Mouse (Mus musculus): ENCODE data around the gene Vwce. TPM values are rescaled to one million over a fixed set of nuclear protein-coding genes. Genes with fewer than 3 reads are reported as not detected.
A peak's percentile ranks its signal among the peaks of the same experiment; 100 is the strongest.

Vwce gene
- polyA plus RNA-seq, 1 experiment, result 0.11 TPM

DNA sequence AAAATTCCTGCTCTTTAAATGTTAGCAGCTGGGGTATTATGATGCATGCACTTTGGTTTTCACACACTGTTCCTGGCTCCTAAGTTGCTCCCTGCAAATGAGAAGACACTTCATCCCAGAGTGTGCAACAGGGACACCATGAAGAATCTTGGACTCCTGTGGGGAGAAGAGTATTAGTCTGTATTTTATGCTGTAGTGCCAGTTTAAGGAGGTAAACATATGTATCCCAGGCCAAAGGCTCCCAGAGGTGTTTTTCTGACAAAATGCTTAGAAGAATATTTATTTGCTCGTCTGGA, 44.7 kb downstream of the Vwce start:
- Histone ChIP-seq H3K9me3 (ENCODE audit: control insufficient read depth, low read length) (no peaks in the 10 kb centered on the region), H3K4me1 (ENCODE audit: control insufficient read depth) (peaks cover 17% of the 10 kb centered on the region), H3K4me3 (replicated peaks) (no peak overlapping the region), H3K36me3 (ENCODE audit: control insufficient read depth) (no peaks in the 10 kb centered on the region), H3K27me3 (ENCODE audit: control insufficient read depth) (peaks cover 11% of the 10 kb centered on the region)
- TF ChIP-seq GATA1 (IDR thresholded peaks at IDR 0.05; ENCODE audit: low read length) (no peak), TAL1 (IDR thresholded peaks at IDR 0.05; ENCODE audit: low read length) (no peak)

DNA sequence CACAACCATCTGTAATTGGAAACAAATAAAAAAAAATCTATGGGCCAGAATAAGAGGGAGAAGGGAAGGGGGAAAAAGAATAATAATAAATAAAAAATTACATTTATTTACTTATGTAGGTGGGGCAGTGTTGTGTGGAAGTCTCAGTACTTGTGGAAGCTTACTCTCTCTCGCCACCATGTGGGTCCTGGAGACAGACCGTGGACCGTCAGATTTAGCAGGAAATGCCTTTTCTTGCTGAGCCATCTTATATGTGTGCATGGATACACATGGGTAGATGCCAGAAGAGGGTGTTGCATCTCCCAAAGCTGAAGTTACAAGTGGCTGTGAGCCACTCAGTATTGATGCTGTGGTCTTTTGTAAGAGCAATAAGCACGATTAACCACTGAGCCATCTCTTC, 47.6 kb downstream of the Vwce start:
- peaks cover 27% of the 10 kb centered on the region for H3K4me1 ChIP-seq (ENCODE audit: control insufficient read depth)
- no peaks in the 10 kb centered on the region for H3K9me3 ChIP-seq (ENCODE audit: control insufficient read depth, low read length)
- peaks cover 20% of the 10 kb centered on the region for H3K27me3 ChIP-seq (ENCODE audit: control insufficient read depth)
- no peaks in the 10 kb centered on the region for H3K36me3 ChIP-seq (ENCODE audit: control insufficient read depth)
- no peak for TF ChIP-seq TAL1 (IDR thresholded peaks at IDR 0.05; ENCODE audit: low read length)
- no peak for TF ChIP-seq GATA1 (IDR thresholded peaks at IDR 0.05; ENCODE audit: low read length)
- H3K4me3 ChIP-seq (replicated peaks), result no peak overlapping the region

DNA sequence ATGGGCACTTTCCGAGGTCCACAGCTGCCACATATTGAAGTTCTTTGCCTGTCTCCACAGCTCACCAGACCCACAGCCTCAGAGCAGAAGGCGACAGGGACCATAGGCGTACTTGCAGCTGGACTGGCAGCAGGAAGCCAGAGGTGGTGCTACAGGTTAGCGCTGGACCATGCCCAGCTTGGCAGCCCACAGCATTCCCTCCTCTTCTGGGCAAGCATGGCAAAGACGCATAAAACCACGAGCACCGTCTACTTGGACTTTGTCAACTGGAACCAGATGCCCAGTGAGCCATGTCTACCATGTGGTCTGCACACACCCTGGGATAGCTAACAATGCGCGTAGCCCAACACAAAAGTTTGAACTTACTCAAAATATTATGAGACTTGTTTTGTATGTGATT, 51.1 kb downstream of the Vwce start:
- Histone ChIP-seq H3K27me3 (ENCODE audit: control insufficient read depth) (peaks cover 20% of the 10 kb centered on the region), H3K36me3 (ENCODE audit: control insufficient read depth) (no peaks in the 10 kb centered on the region), H3K4me1 (ENCODE audit: control insufficient read depth) (peaks cover 42% of the 10 kb centered on the region), H3K9me3 (ENCODE audit: control insufficient read depth, low read length) (no peaks in the 10 kb centered on the region), H3K4me3 (replicated peaks) (no peak overlapping the region)
- TF ChIP-seq TAL1 (IDR thresholded peaks at IDR 0.05; ENCODE audit: low read length), result no peak
- TF ChIP-seq GATA1 (IDR thresholded peaks at IDR 0.05; ENCODE audit: low read length), result no peak

DNA sequence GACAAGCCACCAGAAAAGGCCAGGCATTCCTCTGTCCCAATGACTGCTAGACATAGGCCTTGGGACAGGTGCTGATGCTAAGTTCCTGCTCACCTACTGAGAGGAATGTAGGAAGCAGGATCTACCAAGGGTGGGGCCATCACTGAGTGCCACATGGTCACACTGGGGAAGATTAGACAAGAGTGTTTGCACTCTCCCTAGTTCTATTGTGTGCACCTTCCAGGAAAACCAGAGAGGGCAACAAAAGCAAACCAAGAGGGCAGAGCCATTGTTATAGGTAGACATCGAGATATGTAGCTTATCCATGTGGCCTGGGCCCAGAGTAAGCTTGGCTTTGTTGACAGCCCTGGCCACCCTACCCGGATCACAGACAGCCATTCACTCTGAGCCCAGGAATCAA, 51.7 kb downstream of the Vwce start:
- H3K36me3 ChIP-seq (ENCODE audit: control insufficient read depth), result no peaks in the 10 kb centered on the region
- peaks cover 48% of the 10 kb centered on the region for H3K4me1 ChIP-seq (ENCODE audit: control insufficient read depth)
- no peaks in the 10 kb centered on the region for H3K9me3 ChIP-seq (ENCODE audit: control insufficient read depth, low read length)
- no peak overlapping the region for H3K4me3 ChIP-seq (replicated peaks)
- TF ChIP-seq GATA1 (IDR thresholded peaks at IDR 0.05; ENCODE audit: low read length) (no peak), TAL1 (IDR thresholded peaks at IDR 0.05; ENCODE audit: low read length) (no peak)
- peaks cover 18% of the 10 kb centered on the region for H3K27me3 ChIP-seq (ENCODE audit: control insufficient read depth)

DNA sequence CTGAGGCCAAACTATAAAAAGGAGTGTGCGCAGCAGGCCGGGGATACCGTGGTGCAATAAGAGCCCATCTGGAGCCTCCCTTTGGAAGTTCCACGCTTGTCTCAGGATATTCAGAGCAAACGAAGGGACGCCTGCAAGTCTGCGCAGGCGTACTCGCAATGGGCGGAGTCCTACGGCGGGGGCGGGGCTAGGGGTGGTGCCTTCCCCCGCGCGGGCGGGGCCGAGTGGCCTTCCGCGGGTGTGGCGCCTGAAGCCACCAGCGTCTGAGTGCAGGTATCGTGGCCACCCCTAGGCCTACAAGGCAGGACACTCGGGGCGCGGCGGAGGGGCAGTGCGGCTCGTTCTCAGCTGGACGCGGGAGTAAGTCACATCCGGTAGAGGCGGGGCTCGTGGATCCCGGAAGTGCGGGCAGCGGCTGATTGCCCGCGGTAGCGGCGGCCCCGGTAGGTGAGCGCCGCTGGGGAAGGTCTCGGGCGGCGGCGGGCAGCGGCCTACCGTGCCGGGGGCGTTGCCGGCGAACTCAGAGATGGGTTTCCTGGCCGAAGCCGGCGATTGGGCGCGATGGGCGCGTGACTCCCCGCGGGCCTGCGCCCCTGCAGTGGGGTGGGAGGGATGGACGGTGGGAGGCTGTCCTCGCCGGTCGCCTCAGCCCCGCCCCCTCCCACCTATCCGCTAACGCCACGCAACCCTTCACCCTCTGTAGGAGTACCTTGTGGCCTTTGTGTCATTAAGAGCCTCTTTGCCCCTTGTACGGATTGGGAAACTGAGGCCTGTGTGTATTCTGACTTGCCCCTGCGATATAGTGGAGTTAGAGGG, 54.7 kb downstream of the Vwce start, which contains the start of gene Vps37c:
Vps37c (plus strand) TSS at position 199 of the 816 bp plus-strand sequence.
- H3K4me3 ChIP-seq (replicated peaks), result peak within 1 kb of the TSS; percentile 82
- no peaks in the 10 kb centered on the region for H3K9me3 ChIP-seq (ENCODE audit: control insufficient read depth, low read length)
- TF ChIP-seq TAL1 (IDR thresholded peaks at IDR 0.05; ENCODE audit: low read length) (no peak), GATA1 (IDR thresholded peaks at IDR 0.05; ENCODE audit: low read length) (no peak)
- peaks cover 8% of the 10 kb centered on the region; the same call in 1 of the 2 replicates for H3K27me3 ChIP-seq (ENCODE audit: control insufficient read depth)
- peaks cover 70% of the 10 kb centered on the region for H3K4me1 ChIP-seq (ENCODE audit: control insufficient read depth)
- peaks cover 20% of the 10 kb centered on the region for H3K36me3 ChIP-seq (ENCODE audit: control insufficient read depth)

DNA sequence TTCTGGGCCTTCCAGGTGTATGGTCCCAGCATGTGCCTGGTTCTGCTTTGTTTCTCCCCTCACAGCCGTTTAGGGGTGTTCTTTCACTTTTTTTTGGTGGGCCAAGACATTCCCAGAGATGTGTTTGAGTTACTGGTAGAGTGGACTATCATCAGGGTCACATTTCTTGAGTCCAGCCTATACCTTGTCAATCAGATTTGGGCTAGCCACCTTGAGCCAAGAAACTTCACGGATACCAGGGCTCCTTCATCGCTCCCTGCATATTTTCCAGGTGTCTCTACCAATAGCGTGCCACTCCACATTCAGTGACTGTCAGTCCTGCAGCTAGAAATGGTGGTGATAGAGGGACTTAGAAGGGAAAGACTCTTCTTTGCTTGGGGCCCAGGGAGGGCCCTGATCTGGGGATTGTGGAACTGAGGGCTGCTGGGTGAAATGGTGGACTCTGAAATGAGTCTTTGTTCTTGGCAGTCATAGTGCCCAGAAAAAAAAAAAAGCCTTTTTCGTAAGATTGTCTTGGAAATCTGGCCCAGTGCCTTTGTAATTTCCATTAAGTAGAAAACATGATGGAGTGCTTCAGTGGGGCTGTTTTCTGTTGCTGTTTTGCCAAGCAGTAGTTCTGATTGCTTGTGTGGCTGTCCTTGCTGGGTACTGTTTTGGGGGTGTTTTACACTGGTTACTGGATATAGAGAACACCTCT, 55.6 kb downstream of the Vwce start:
- peaks cover 2% of the 10 kb centered on the region; the same call in 1 of the 2 replicates for H3K27me3 ChIP-seq (ENCODE audit: control insufficient read depth)
- H3K36me3 ChIP-seq (ENCODE audit: control insufficient read depth), result peaks cover 27% of the 10 kb centered on the region
- no peak for TF ChIP-seq GATA1 (IDR thresholded peaks at IDR 0.05; ENCODE audit: low read length)
- TF ChIP-seq TAL1 (IDR thresholded peaks at IDR 0.05; ENCODE audit: low read length), result no peak
- no peaks in the 10 kb centered on the region for H3K9me3 ChIP-seq (ENCODE audit: control insufficient read depth, low read length)
- peak overlapping the region; percentile 82 for H3K4me3 ChIP-seq (replicated peaks)
- H3K4me1 ChIP-seq (ENCODE audit: control insufficient read depth), result peaks cover 74% of the 10 kb centered on the region

DNA sequence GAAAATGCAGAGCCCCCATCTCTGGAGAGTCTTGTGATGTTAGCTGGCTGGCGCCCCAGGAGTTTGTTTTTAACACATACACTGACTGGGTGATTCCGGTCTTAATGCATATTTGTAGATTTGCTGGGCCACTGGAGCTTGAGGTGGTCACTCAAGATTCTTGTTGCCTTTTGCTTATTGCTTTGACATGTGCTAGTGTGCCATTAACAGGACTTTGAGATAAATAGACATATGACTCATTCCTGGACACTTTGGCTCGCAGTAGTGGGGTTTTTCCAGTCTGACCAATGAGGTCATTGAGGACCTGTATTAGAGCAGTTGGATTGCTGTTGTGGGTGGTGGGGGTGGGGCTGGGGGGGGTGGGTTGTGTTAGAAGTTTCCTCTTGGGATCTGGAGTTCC, 56.3 kb downstream of the Vwce start:
- no peak for TF ChIP-seq GATA1 (IDR thresholded peaks at IDR 0.05; ENCODE audit: low read length)
- no peak for TF ChIP-seq TAL1 (IDR thresholded peaks at IDR 0.05; ENCODE audit: low read length)
- Histone ChIP-seq H3K27me3 (ENCODE audit: control insufficient read depth) (no peaks in the 10 kb centered on the region), H3K4me3 (replicated peaks) (peak overlapping the region; percentile 15), H3K4me1 (ENCODE audit: control insufficient read depth) (peaks cover 73% of the 10 kb centered on the region), H3K36me3 (ENCODE audit: control insufficient read depth) (peaks cover 29% of the 10 kb centered on the region), H3K9me3 (ENCODE audit: control insufficient read depth, low read length) (no peaks in the 10 kb centered on the region)

DNA sequence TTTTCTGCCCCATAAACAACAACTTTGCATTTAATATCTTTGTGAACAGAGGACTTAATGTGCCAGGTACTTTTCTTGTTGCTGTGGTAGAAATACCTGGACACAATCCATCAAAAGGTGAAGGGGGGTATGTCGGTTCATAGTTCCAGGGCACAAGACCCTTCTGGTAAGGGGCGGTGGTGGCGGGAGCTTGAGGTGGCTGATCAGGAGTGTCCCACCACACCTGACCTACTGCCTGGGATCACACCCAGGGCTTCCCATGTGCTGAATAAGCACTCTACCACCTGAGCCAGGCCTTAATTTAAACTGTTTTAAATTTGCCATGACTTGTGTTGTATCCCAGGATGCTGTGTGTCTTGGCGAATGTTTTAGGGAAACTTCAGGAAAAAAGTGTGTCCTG, 57.1 kb downstream of the Vwce start:
- TF ChIP-seq GATA1 (IDR thresholded peaks at IDR 0.05; ENCODE audit: low read length), result no peak
- no peak for TF ChIP-seq TAL1 (IDR thresholded peaks at IDR 0.05; ENCODE audit: low read length)
- H3K4me3 ChIP-seq (replicated peaks), result no peak overlapping the region
- no peaks in the 10 kb centered on the region for H3K9me3 ChIP-seq (ENCODE audit: control insufficient read depth, low read length)
- peaks cover 65% of the 10 kb centered on the region for H3K4me1 ChIP-seq (ENCODE audit: control insufficient read depth)
- H3K27me3 ChIP-seq (ENCODE audit: control insufficient read depth), result no peaks in the 10 kb centered on the region
- peaks cover 29% of the 10 kb centered on the region for H3K36me3 ChIP-seq (ENCODE audit: control insufficient read depth)

DNA sequence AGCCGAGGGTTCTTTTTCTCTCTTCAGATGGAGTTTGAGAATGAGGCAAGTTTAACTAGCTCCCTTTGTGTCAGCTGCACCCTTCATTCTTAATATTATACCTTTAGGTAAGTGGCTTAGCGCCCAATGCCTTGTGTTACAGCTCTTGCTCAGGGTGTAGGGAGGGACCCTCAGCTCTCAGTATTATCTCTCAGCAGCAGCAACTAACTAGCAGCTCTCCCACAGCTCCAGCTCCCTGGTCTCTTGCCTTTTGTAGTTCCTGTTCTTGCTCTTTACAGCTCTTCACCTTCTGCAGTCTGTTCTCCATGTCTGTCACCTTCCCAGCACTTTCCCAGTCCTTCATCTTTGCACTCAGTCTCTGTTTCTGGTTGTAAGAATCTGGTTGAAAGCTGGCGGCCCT, 57.6 kb downstream of the Vwce start:
- H3K36me3 ChIP-seq (ENCODE audit: control insufficient read depth), result peaks cover 29% of the 10 kb centered on the region
- no peaks in the 10 kb centered on the region for H3K9me3 ChIP-seq (ENCODE audit: control insufficient read depth, low read length)
- H3K27me3 ChIP-seq (ENCODE audit: control insufficient read depth), result no peaks in the 10 kb centered on the region
- TF ChIP-seq TAL1 (IDR thresholded peaks at IDR 0.05; ENCODE audit: low read length), result no peak
- no peak for TF ChIP-seq GATA1 (IDR thresholded peaks at IDR 0.05; ENCODE audit: low read length)
- peak overlapping the region; percentile 25 for H3K4me3 ChIP-seq (replicated peaks)
- peaks cover 61% of the 10 kb centered on the region for H3K4me1 ChIP-seq (ENCODE audit: control insufficient read depth)
